Mouse (Mus musculus): ENCODE measurements around the gene Wdr70. TPM values are rescaled to one million over a fixed set of nuclear protein-coding genes. Genes with fewer than 3 reads are reported as not detected.

Gene Wdr70
- polyA plus RNA-seq, 1 experiment from 2014 or later, result 69.0 TPM

DNA sequence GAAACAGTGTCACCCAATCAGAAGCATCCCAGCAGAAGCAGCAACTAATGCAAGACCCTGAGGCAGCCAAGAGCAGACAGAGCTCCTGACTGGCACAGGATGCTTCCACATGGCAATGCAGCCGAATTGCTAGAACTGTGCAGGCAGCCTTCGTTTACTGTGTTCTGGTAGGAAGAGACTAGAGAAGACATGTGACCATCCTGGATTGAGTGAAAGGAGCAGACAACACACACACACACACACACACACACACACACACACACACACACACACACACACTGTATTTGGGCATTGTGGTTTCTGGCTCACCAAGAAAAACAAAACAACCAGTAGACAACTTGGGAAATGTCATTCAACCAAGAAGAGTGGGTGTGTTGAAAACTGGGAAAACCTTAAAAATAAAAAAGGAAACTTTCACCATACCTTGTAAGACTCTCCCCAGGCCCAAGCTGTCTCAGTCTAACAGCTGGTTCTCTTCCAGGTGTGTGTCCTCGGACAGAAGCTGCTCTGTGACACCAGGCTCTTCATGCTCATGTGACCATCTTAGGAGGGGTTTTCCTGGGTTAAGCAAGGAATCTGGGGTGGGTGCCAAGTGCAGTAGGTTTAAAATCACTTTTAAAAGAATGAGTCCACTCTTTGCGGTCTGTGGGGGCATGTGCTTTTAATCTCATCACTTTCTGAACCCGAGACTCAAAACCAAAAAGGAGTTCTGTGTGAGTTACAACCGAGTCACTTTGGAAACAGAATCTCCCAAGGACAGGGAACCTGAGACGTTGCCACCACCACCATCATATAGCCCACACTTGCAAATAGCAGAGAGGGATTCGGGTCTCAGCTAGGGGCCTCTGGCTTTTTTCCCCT, 260.7 kb downstream of the Wdr70 start:
- no peak for ATAC-seq (ENCODE audit: low FRiP score, low read depth)
- WGBS, result 45% methylated on average over 8 of the region's 8 CpGs
- H3K36me3 ChIP-seq, result no peaks in the 10 kb centered on the region; the same call in 1 of the 2 replicates
- no peak overlapping the region for H3K4me2 ChIP-seq (replicated peaks)
- no peak overlapping the region for H3K4me3 ChIP-seq
- H3K27ac ChIP-seq, result no peak overlapping the region
- no peaks in the 10 kb centered on the region for H3K27me3 ChIP-seq
- peaks cover 8% of the 10 kb centered on the region for H3K4me1 ChIP-seq
- H3K9ac ChIP-seq, result no peak overlapping the region
- H3K9me3 ChIP-seq, result no peaks in the 10 kb centered on the region

DNA sequence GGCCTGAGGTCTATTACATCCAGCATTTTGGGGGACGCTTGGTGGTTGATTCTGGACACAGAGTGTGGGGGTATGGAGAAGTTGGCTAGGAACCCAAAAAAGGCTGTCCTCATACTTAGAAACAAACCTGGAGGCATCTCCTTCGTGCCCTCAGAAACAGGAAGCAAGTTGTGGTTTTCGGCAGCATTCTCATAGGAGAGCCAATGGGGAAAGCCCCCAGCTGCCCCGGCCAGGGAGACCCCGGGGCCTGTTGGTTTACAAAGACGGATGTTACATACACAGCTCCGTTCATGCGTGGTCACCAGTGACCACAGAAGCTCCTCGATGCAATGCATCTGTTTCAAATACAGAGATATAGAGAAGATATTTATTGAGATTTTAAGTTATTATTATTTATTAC, 263.6 kb downstream of the Wdr70 start:
- no peak for ATAC-seq (ENCODE audit: low FRiP score, low read depth)

DNA sequence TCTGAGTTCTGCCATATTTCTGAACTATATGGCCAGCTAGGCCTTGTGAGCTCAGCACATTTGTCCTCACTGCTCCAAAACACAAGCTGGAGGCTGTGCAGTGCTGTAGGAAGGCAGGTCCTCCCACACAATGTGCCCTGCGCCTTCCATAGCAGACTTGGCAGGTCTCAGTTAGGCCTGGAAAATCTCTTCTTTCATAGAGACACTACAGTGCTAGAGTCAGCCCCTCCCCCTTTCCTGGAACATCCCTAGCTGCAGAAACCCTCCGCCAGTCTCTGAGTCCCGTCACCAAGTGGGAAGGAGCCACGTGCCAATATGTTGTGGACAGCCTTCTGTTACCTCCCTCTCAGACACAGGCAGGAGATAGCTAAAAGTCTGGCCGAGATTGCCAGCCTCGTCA, 273.5 kb downstream of the Wdr70 start:
- Histone ChIP-seq H3K4me2 (replicated peaks) (no peak overlapping the region), H3K9ac (no peak overlapping the region), H3K27ac (no peak overlapping the region), H3K9me3 (no peaks in the 10 kb centered on the region), H3K4me3 (no peak overlapping the region), H3K27me3 (peaks cover 44% of the 10 kb centered on the region), H3K4me1 (0 out of 2 replicates have a peak, but pooled peaks cover 4% of the 10 kb centered on the region), H3K36me3 (no peaks in the 10 kb centered on the region)
- ATAC-seq (ENCODE audit: low FRiP score, low read depth), result no peak
- 54% methylated on average over 6 of the region's 6 CpGs for WGBS

More for the DNA sequence above, 263.6 kb downstream of the Wdr70 start:
- 88% methylated on average over 9 of the region's 9 CpGs for WGBS
- H3K4me2 ChIP-seq (replicated peaks), result no peak overlapping the region
- H3K9me3 ChIP-seq, result no peaks in the 10 kb centered on the region
- no peak overlapping the region for H3K27ac ChIP-seq
- H3K27me3 ChIP-seq, result no peaks in the 10 kb centered on the region
- H3K4me1 ChIP-seq, result peaks cover 8% of the 10 kb centered on the region
- H3K4me3 ChIP-seq, result no peak overlapping the region
- no peaks in the 10 kb centered on the region; the same call in 1 of the 2 replicates for H3K36me3 ChIP-seq
- H3K9ac ChIP-seq, result no peak overlapping the region

DNA sequence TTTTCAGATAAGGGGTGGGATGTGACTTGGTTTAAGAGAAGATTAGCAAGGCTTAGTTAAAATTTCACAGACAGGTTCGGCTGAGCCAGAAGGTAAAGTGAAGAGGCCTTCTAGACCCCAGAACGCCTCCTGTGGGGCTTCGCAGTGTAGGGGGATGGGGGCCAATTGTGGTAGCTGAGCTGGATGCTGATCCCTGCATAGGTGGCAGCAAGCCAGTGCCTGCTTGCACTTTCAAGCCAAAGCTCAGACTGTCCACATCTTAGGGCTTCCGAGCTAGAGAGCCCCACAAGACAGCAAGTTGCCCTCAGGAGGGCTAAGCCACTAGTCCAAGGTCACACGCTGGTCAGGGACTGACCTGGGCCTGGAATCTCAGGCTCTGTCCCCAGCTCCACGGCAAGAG, 275.1 kb downstream of the Wdr70 start:
- Histone ChIP-seq H3K4me3 (no peak overlapping the region), H3K36me3 (no peaks in the 10 kb centered on the region), H3K4me1 (0 out of 2 replicates have a peak, but pooled peaks cover 4% of the 10 kb centered on the region), H3K27me3 (peaks cover 58% of the 10 kb centered on the region), H3K4me2 (replicated peaks) (no peak overlapping the region), H3K9me3 (no peaks in the 10 kb centered on the region), H3K27ac (no peak overlapping the region), H3K9ac (no peak overlapping the region)
- WGBS, result 73% methylated on average over 6 of the region's 6 CpGs
- ATAC-seq (ENCODE audit: low FRiP score, low read depth), result no peak

Small RNA genes lying within 50 kb of the gene (microRNA-seq; reads per million reads assigned to microRNA genes)
- gene Gm27529, result not detected

Other genes starting within 250 kb of the Wdr70 start
- gene Nup155, start 10.1 kb upstream of the Wdr70 start, polyA plus RNA-seq (2015; fragmentation: Nextera tagmentation; extraction: Ambion mirVana), result 17.7 and 19.0 TPM in 2 replicates
- 13.5 and 14.0 TPM in 2 replicates for gene Cplane1, start 69.9 kb upstream of the Wdr70 start, polyA plus RNA-seq (2015; fragmentation: Nextera tagmentation; extraction: Ambion mirVana)